Mouse (Mus musculus): Measurements from ENCODE around the gene Ctso.

- TF ChIP-seq EP300 (IDR thresholded peaks at IDR 0.05; ENCODE audit: low read depth) = no peak
- no peak for TF ChIP-seq CTCF (IDR thresholded peaks at IDR 0.05; ENCODE audit: low read depth)
Observed at GRCm38 (mm10) chr3:81919681-81920080, 12.7 kb upstream of the Ctso start.
